Mouse (Mus musculus): ENCODE results near the gene Mars. TPM values are rescaled to one million over a fixed set of nuclear protein-coding genes. Genes with fewer than 3 reads are reported as not detected.
"Not testable (repeated sequence)": the region's sequence is repeated elsewhere in the genome, so short reads cannot be mapped to it uniquely, and the experiment has no call there.

The Mars gene
- total and polyA plus RNA-seq, 2 experiments, result 59.6 to 70.7 TPM

GRCm38 (mm10) chr10:127322178-127322577, 10.6 kb upstream of the Mars start:
- Histone ChIP-seq H3K79me2 (ENCODE audit: control insufficient read depth, insufficient read depth, low read length) (0 out of 2 replicates have a peak, but pooled peaks cover 2% of the 10 kb centered on the region), H3K4me1 (ENCODE audit: control insufficient read depth, insufficient read depth, low read length) (peaks cover 7% of the 10 kb centered on the region; the same call in 1 of the 2 replicates), H3K4me3 (ENCODE audit: insufficient read depth, low read depth, low read length) (no peak overlapping the region), H3K9ac (ENCODE audit: low read depth, low read length) (no peak overlapping the region), H3K27me3 (ENCODE audit: control insufficient read depth, insufficient read depth, low read length) (peaks cover 14% of the 10 kb centered on the region), H3K36me3 (ENCODE audit: control insufficient read depth, insufficient read depth, low read length) (no peaks in the 10 kb centered on the region), H3K27ac (replicated peaks; ENCODE audit: insufficient read depth, low read depth, low read length) (no peak overlapping the region)
- 83% methylated on average over 13 of the region's 13 CpGs for WGBS
- TF ChIP-seq CTCF (IDR thresholded peaks at IDR 0.05; ENCODE audit: low read depth, low read length) (no peak), POLR2A (IDR thresholded peaks at IDR 0.05; ENCODE audit: extremely low read depth, insufficient read depth, low read length) (no peak)
- DNase-seq (ENCODE audit: extremely low read depth, low read depth, low spot score), result no peak

- H3K27ac ChIP-seq (replicated peaks; ENCODE audit: insufficient read depth, low read depth, low read length), result no peak within 1 kb of the TSS; the same call in 1 of the 2 replicates
- 76% methylated on average over 3 of the region's 3 CpGs for WGBS
- 0 out of 2 replicates have a peak, but pooled peaks cover 2% of the 10 kb centered on the region for H3K79me2 ChIP-seq (ENCODE audit: control insufficient read depth, insufficient read depth, low read length)
- H3K36me3 ChIP-seq (ENCODE audit: control insufficient read depth, insufficient read depth, low read length), result no peaks in the 10 kb centered on the region
- DNase-seq (ENCODE audit: extremely low read depth, low read depth, low spot score), result no peak
- H3K4me1 ChIP-seq (ENCODE audit: control insufficient read depth, insufficient read depth, low read length), result peaks cover 7% of the 10 kb centered on the region; the same call in 1 of the 2 replicates
- peaks cover 10% of the 10 kb centered on the region for H3K27me3 ChIP-seq (ENCODE audit: control insufficient read depth, insufficient read depth, low read length)
- H3K4me3 ChIP-seq (ENCODE audit: insufficient read depth, low read depth, low read length), result no peak within 1 kb of the TSS
- no peak within 1 kb of the TSS for H3K9ac ChIP-seq (ENCODE audit: low read depth, low read length)
- TF ChIP-seq POLR2A (IDR thresholded peaks at IDR 0.05; ENCODE audit: extremely low read depth, insufficient read depth, low read length), result no peak
- no peak for TF ChIP-seq CTCF (IDR thresholded peaks at IDR 0.05; ENCODE audit: low read depth, low read length)
Observed at GRCm38 (mm10) chr10:127321621-127322020, 10.0 kb upstream of the Mars start, which contains the start of gene Arhgap9. TSS of gene Arhgap9 (plus strand) at chr10:127321964.

GRCm38 (mm10) chr10:127319969-127320368, 8.4 kb upstream of the Mars start:
- H3K27ac ChIP-seq (replicated peaks; ENCODE audit: insufficient read depth, low read depth, low read length), result no peak overlapping the region
- no peak overlapping the region for H3K9ac ChIP-seq (ENCODE audit: low read depth, low read length)
- no peaks in the 10 kb centered on the region for H3K36me3 ChIP-seq (ENCODE audit: control insufficient read depth, insufficient read depth, low read length)
- H3K79me2 ChIP-seq (ENCODE audit: control insufficient read depth, insufficient read depth, low read length), result no peaks in the 10 kb centered on the region
- H3K4me3 ChIP-seq (ENCODE audit: insufficient read depth, low read depth, low read length), result no peak overlapping the region
- DNase-seq (ENCODE audit: extremely low read depth, low read depth, low spot score), result no peak
- TF ChIP-seq CTCF (IDR thresholded peaks at IDR 0.05; ENCODE audit: low read depth, low read length), result no peak
- no peak for TF ChIP-seq POLR2A (IDR thresholded peaks at IDR 0.05; ENCODE audit: extremely low read depth, insufficient read depth, low read length)
- WGBS, result 70% methylated on average over 7 of the region's 7 CpGs
- no peaks in the 10 kb centered on the region for H3K4me1 ChIP-seq (ENCODE audit: control insufficient read depth, insufficient read depth, low read length)
- no peaks in the 10 kb centered on the region for H3K27me3 ChIP-seq (ENCODE audit: control insufficient read depth, insufficient read depth, low read length)

DNA sequence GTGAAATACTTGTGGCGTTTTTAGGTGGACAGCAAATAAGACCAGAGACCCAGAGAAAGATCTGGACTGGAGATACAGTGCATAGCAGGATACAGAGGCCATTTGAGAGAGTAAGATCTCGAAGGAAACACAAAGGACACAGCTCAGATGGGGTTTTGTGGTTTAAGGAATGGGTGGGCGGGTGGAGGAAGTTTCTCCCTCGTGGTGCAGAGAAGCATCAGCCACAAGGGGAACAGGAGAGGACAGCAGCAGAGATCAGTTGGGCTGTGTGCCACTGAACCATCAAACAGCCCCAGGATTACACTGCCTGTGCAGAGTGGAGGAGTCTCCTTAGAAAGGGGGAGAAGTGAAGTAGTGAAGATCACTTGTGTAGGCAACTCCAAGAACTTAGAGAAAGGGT, 6.4 kb upstream of the Mars start:
- Histone ChIP-seq H3K4me3 (ENCODE audit: insufficient read depth, low read depth, low read length) (no peak overlapping the region), H3K79me2 (ENCODE audit: control insufficient read depth, insufficient read depth, low read length) (no peaks in the 10 kb centered on the region), H3K4me1 (ENCODE audit: control insufficient read depth, insufficient read depth, low read length) (peaks cover 2% of the 10 kb centered on the region), H3K27me3 (ENCODE audit: control insufficient read depth, insufficient read depth, low read length) (no peaks in the 10 kb centered on the region), H3K36me3 (ENCODE audit: control insufficient read depth, insufficient read depth, low read length) (no peaks in the 10 kb centered on the region), H3K9ac (ENCODE audit: low read depth, low read length) (no peak overlapping the region), H3K27ac (replicated peaks; ENCODE audit: insufficient read depth, low read depth, low read length) (no peak overlapping the region)
- no peak for TF ChIP-seq CTCF (IDR thresholded peaks at IDR 0.05; ENCODE audit: low read depth, low read length)
- TF ChIP-seq POLR2A (IDR thresholded peaks at IDR 0.05; ENCODE audit: extremely low read depth, insufficient read depth, low read length), result no peak
- WGBS, result 64% methylated on average over 4 of the region's 4 CpGs
- DNase-seq (ENCODE audit: extremely low read depth, low read depth, low spot score), result no peak

- WGBS, result 81% methylated on average over 2 of the region's 2 CpGs
- no peak overlapping the region for H3K27ac ChIP-seq (replicated peaks; ENCODE audit: insufficient read depth, low read depth, low read length)
- peaks cover 3% of the 10 kb centered on the region for H3K4me1 ChIP-seq (ENCODE audit: control insufficient read depth, insufficient read depth, low read length)
- DNase-seq (ENCODE audit: extremely low read depth, low read depth, low spot score), result no peak
- H3K9ac ChIP-seq (ENCODE audit: low read depth, low read length), result no peak overlapping the region
- H3K27me3 ChIP-seq (ENCODE audit: control insufficient read depth, insufficient read depth, low read length), result no peaks in the 10 kb centered on the region
- TF ChIP-seq CTCF (IDR thresholded peaks at IDR 0.05; ENCODE audit: low read depth, low read length), result no peak
- TF ChIP-seq POLR2A (IDR thresholded peaks at IDR 0.05; ENCODE audit: extremely low read depth, insufficient read depth, low read length), result no peak
- H3K4me3 ChIP-seq (ENCODE audit: insufficient read depth, low read depth, low read length), result no peak overlapping the region
- H3K79me2 ChIP-seq (ENCODE audit: control insufficient read depth, insufficient read depth, low read length), result no peaks in the 10 kb centered on the region
- H3K36me3 ChIP-seq (ENCODE audit: control insufficient read depth, insufficient read depth, low read length), result no peaks in the 10 kb centered on the region
Observed at GRCm38 (mm10) chr10:127317277-127317676, 5.7 kb upstream of the Mars start.

DNA sequence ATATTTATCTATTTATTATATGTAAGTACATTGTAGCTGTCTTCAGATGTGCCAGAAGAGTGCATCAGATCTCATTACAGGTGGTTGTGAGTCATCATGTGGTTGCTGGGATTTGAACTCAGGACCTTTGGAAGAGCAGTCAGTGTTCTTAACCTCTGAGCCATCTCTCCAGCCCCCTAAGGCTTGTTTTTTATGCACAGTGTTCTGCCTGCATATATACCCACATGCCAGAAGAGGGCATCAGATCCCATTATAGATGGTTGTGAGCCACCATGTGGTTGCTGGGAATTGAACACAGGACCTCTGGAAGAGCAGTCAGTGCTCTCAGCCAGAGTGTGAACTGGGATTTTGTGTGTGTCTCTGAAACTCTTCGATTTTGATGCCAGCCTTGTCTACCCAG, 3.4 kb upstream of the Mars start:
- 78% methylated on average over 1 of the region's 1 CpGs for WGBS
- not testable (repeated sequence) for H3K27ac ChIP-seq (replicated peaks; ENCODE audit: insufficient read depth, low read depth, low read length); H3K9ac ChIP-seq (ENCODE audit: low read depth, low read length); H3K36me3 ChIP-seq (ENCODE audit: control insufficient read depth, insufficient read depth, low read length); H3K4me1 ChIP-seq (ENCODE audit: control insufficient read depth, insufficient read depth, low read length); H3K27me3 ChIP-seq (ENCODE audit: control insufficient read depth, insufficient read depth, low read length); H3K4me3 ChIP-seq (ENCODE audit: insufficient read depth, low read depth, low read length); DNase-seq (ENCODE audit: extremely low read depth, low read depth, low spot score); H3K79me2 ChIP-seq (ENCODE audit: control insufficient read depth, insufficient read depth, low read length)

- H3K27me3 ChIP-seq (ENCODE audit: control insufficient read depth, insufficient read depth, low read length); H3K27ac ChIP-seq (replicated peaks; ENCODE audit: insufficient read depth, low read depth, low read length); H3K36me3 ChIP-seq (ENCODE audit: control insufficient read depth, insufficient read depth, low read length); H3K9ac ChIP-seq (ENCODE audit: low read depth, low read length); DNase-seq (ENCODE audit: extremely low read depth, low read depth, low spot score); H3K4me1 ChIP-seq (ENCODE audit: control insufficient read depth, insufficient read depth, low read length); H3K4me3 ChIP-seq (ENCODE audit: insufficient read depth, low read depth, low read length); H3K79me2 ChIP-seq (ENCODE audit: control insufficient read depth, insufficient read depth, low read length): not testable (repeated sequence)
- 91% methylated on average over 5 of the region's 5 CpGs for WGBS
Observed at GRCm38 (mm10) chr10:127313516-127313915, 1.9 kb upstream of the Mars start.
